Comparison of ENCODE assay signal across 8 mouse cellular contexts in the genomic region with DNA sequence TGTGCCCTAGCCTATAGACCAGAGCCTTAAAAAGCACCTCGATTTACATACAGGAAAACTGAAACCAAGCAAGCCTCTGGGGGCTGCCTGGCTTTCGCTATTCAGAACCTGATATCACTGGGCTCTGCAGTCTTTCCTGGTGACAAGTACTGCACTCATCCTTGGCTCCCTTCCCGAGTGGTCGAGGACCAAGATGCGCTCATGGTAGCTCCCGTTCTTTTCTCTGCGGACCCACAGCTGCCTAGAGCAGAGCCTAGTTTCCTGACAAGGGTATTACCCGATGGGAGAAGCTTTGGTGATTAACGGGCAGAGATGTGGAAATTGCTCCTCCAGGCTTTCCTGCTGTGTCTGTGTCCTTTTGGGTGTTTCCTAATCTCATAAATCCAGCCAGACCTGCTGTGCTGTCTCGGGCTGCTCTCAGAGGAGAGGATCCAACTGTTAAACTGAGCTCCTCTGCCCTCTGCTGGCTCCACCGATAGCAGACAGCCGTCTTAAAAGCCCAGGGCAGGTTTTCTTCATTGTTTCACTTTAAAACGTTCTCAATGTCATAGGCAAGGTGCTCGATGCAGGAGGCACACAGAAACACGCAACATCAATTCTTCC. TPM values are rescaled to one million over a fixed set of nuclear protein-coding genes. Genes with fewer than 3 reads are reported as not detected.
A peak's percentile ranks its signal among the peaks of the same experiment; 100 is the strongest.
DNase-seq lines count a peak whose midpoint lies in the region; ATAC-seq lines count a peak whose summit lies in the region.

No protein-coding gene starts in this region.

- peak overlapping the region; percentile 6; the same call in 1 of the 2 replicates for H3K4me3 ChIP-seq in hindbrain, embryonic 14.5 days (replicated peaks; ENCODE audit: low read length)

- peaks cover 13% of the 10 kb centered on the region for H3K4me1 ChIP-seq in hindbrain, embryonic 14.5 days (replicated peaks; ENCODE audit: control insufficient read depth, insufficient read depth, low read length)

- peak overlapping the region; percentile 46 for H3K4me2 ChIP-seq in hindbrain, embryonic 14.5 days (replicated peaks)

- peak; percentile 92 for ATAC-seq in hindbrain, embryonic 14.5 days (ENCODE audit: low FRiP score)

- H3K27ac ChIP-seq in hindbrain, embryonic 14.5 days = 0 out of 2 replicates have a peak overlapping the region, but pooled peaks have one; percentile 32

- H3K9me3 ChIP-seq in hindbrain, embryonic 14.5 days (ENCODE audit: control insufficient read depth, low read length) = no peaks in the 10 kb centered on the region

- peak overlapping the region; percentile 39 for H3K9ac ChIP-seq in hindbrain, embryonic 14.5 days

- H3K27me3 ChIP-seq in hindbrain, embryonic 14.5 days (ENCODE audit: control insufficient read depth, insufficient read depth, low read length) = no peaks in the 10 kb centered on the region

- WGBS in hindbrain, embryonic 14.5 days = 11% methylated on average over 15 of the region's 15 CpGs

- H3K36me3 ChIP-seq in hindbrain, embryonic 14.5 days (replicated peaks; ENCODE audit: control insufficient read depth, insufficient read depth) = no peaks in the 10 kb centered on the region

- DNase-seq in WW6 (ENCODE audit: low read depth, low spot score) = peak; percentile 39
- DNase-seq in cerebellum, postnatal 25 days = peak; percentile 66 to 80
- peak; percentile 71 to 84 for DNase-seq in frontal cortex, postnatal 36 days (ENCODE audit: low spot score in 2 of 2)
- peak; percentile 83 for DNase-seq in hindbrain, embryonic 14.5 days (ENCODE audit: low spot score)
- DNase-seq in layer of hippocampus, postnatal 25 days (ENCODE audit: extremely low spot score in 1 of 2, low spot score in 1 of 2) = peak; percentile 42 to 71
- DNase-seq in lung, postnatal 10 days = peak; percentile 83
- peak; percentile 59 for DNase-seq in ovary, postnatal 14 days (ENCODE audit: low spot score)
- DNase-seq in thymus, postnatal 14 days = peak; percentile 64

RNA-seq across cellular contexts. Expression of a gene that starts 7.3 kb away (rescaled TPM):
- 278 TPM in 2 replicates for polyA plus RNA-seq in hindbrain, embryonic 14.5 days (2014; fragmentation: Nextera tagmentation; extraction: Ambion mirVana)
- 100 to 1,000 TPM; 425 to 485 TPM for total RNA-seq in layer of hippocampus, postnatal 25 days (2021)

RNA-seq across cellular contexts. Expression of a gene that starts 34.1 kb away (rescaled TPM):
- polyA plus RNA-seq in hindbrain, embryonic 14.5 days (2014; fragmentation: Nextera tagmentation; extraction: Ambion mirVana) = not detected in 2 replicates
- under 1 TPM; 0.47 to 0.49 TPM for total RNA-seq in layer of hippocampus, postnatal 25 days (2021)

Comparison
In these comparisons a context has a peak if more than half of its experiments do, and no peak if none do; other contexts are left out.
1. Peak in every context shown above with its lines: DNase-seq, ATAC-seq, H3K4me3 ChIP-seq and H3K27ac ChIP-seq.